Mouse (Mus musculus): ENCODE results near the gene Mesp2.

- TF ChIP-seq CTCF (IDR thresholded peaks at IDR 0.05; ENCODE audit: borderline replicate concordance, extremely low read depth, insufficient read depth, insufficient read length), result no peak
- no peak for TF ChIP-seq POLR2A (IDR thresholded peaks at IDR 0.05; ENCODE audit: borderline replicate concordance, extremely low read depth, insufficient read depth, insufficient read length, poor library complexity, severe bottlenecking)
These were observed 2.0 kb upstream of the Mesp2 start for GRCm38 (mm10) chr7:79808561-79808960.

Data from brain, embryonic 14.5 days (tissue).